Mouse (Mus musculus) right cerebral cortex, adult 18-20 months (tissue): Measurements from ENCODE around the gene Usp18.

Experiments used
- DNase-seq: peaks from one replicate; pipeline ENCODE4 v3.0.0; 2022; ENCODE audit warnings: mixed read lengths

The Usp18 gene

GRCm38 (mm10) chr6:121245127-121246036, at the start of gene Usp18:
Gene Usp18 (plus strand): TSS chr6:121245906.
- peak; percentile 72 for DNase-seq

- no peak for DNase-seq
These were observed 47.8 kb upstream of the Usp18 start for GRCm38 (mm10) chr6:121197807-121198365.

GRCm38 (mm10) chr6:121200458-121200857, 45.2 kb upstream of the Usp18 start:
- DNase-seq, result no peak

GRCm38 (mm10) chr6:121202026-121202425, 43.7 kb upstream of the Usp18 start:
- no peak for DNase-seq

GRCm38 (mm10) chr6:121206481-121206880, 39.2 kb upstream of the Usp18 start:
- DNase-seq, result no peak

- DNase-seq, result no peak
These were observed 36.1 kb upstream of the Usp18 start for GRCm38 (mm10) chr6:121209584-121209983.

- DNase-seq, result peak; percentile 84
These were observed 35.4 kb upstream of the Usp18 start, which contains the start of gene Tuba8 for GRCm38 (mm10) chr6:121210149-121210925. Gene Tuba8 (plus strand): TSS chr6:121210696.

GRCm38 (mm10) chr6:121210926-121211289, 34.8 kb upstream of the Usp18 start:
- no peak for DNase-seq

- no peak for DNase-seq
These were observed 34.0 kb upstream of the Usp18 start for GRCm38 (mm10) chr6:121211743-121212142.

- DNase-seq, result no peak
These were observed 32.7 kb upstream of the Usp18 start for GRCm38 (mm10) chr6:121212988-121213387.

GRCm38 (mm10) chr6:121214221-121214620, 31.5 kb upstream of the Usp18 start:
- no peak for DNase-seq

- DNase-seq, result no peak
These were observed 30.9 kb upstream of the Usp18 start for GRCm38 (mm10) chr6:121214667-121215330.

- DNase-seq, result no peak
These were observed 30.4 kb upstream of the Usp18 start for GRCm38 (mm10) chr6:121215336-121215735.

- no peak for DNase-seq
These were observed 29.8 kb upstream of the Usp18 start for GRCm38 (mm10) chr6:121215896-121216295.

GRCm38 (mm10) chr6:121216589-121217255, 29.0 kb upstream of the Usp18 start:
- no peak for DNase-seq

GRCm38 (mm10) chr6:121218002-121218401, 27.7 kb upstream of the Usp18 start:
- DNase-seq, result no peak

GRCm38 (mm10) chr6:121219406-121219805, 26.3 kb upstream of the Usp18 start:
- no peak for DNase-seq

- DNase-seq, result no peak
These were observed 25.5 kb upstream of the Usp18 start for GRCm38 (mm10) chr6:121220181-121220580.

GRCm38 (mm10) chr6:121221876-121222597, 23.7 kb upstream of the Usp18 start:
- DNase-seq, result no peak

GRCm38 (mm10) chr6:121223001-121223400, 22.7 kb upstream of the Usp18 start:
- DNase-seq, result no peak

- DNase-seq, result no peak
These were observed 21.6 kb upstream of the Usp18 start for GRCm38 (mm10) chr6:121224067-121224466.

GRCm38 (mm10) chr6:121224993-121225392, 20.7 kb upstream of the Usp18 start:
- no peak for DNase-seq
